Comparison of ENCODE assay signal across 7 mouse cellular contexts in genomic region chrX:75130467-75131160, GRCm38 (mm10). TPM values are rescaled to one million over a fixed set of nuclear protein-coding genes. Genes with fewer than 3 reads are reported as not detected.
A peak's percentile ranks its signal among the peaks of the same experiment; 100 is the strongest.
DNase-seq lines count a peak whose midpoint lies in the region; ATAC-seq lines count a peak whose summit lies in the region.

Gene Mpp1, minus strand, starts transcription at chrX:75131016.

- peak within 1 kb of the TSS; percentile 59 for H3K9ac ChIP-seq in embryonic facial prominence, embryonic 12.5 days
- peak within 1 kb of the TSS; percentile 57 for H3K9ac ChIP-seq in limb, embryonic 11.5 days (ENCODE audit: low read length)
- peak within 1 kb of the TSS; percentile 56; the same call in 1 of the 2 replicates for H3K9ac ChIP-seq in midbrain, embryonic 14.5 days (replicated peaks; ENCODE audit: low read length)

- H3K27ac ChIP-seq in embryonic facial prominence, embryonic 12.5 days: 0 out of 2 replicates have a peak within 1 kb of the TSS, but pooled peaks have one; percentile 50
- H3K27ac ChIP-seq in limb, embryonic 11.5 days (replicated peaks; ENCODE audit: low read depth, low read length): no peak within 1 kb of the TSS
- H3K27ac ChIP-seq in midbrain, embryonic 14.5 days (replicated peaks; ENCODE audit: low read depth, low read length): no peak within 1 kb of the TSS

- H3K4me3 ChIP-seq in embryonic facial prominence, embryonic 12.5 days: peak within 1 kb of the TSS; percentile 50
- peak within 1 kb of the TSS; percentile 41 for H3K4me3 ChIP-seq in limb, embryonic 11.5 days (ENCODE audit: low read depth, low read length)
- H3K4me3 ChIP-seq in midbrain, embryonic 14.5 days (replicated peaks; ENCODE audit: low read depth, low read length): peak within 1 kb of the TSS; percentile 43

- peak; percentile 98 for ATAC-seq in embryonic facial prominence, embryonic 12.5 days (ENCODE audit: insufficient number of reproducible peaks, insufficient read depth, low FRiP score, low TSS enrichment)
- peak; percentile 97 for ATAC-seq in limb, embryonic 11.5 days (ENCODE audit: insufficient number of reproducible peaks, low FRiP score, low TSS enrichment, low read depth)
- ATAC-seq in midbrain, embryonic 14.5 days (ENCODE audit: low FRiP score, low TSS enrichment): peak; percentile 98

- no peaks in the 10 kb centered on the region for H3K27me3 ChIP-seq in embryonic facial prominence, embryonic 12.5 days
- no peaks in the 10 kb centered on the region for H3K27me3 ChIP-seq in limb, embryonic 11.5 days (ENCODE audit: control insufficient read depth, insufficient read depth, low read length)
- no peaks in the 10 kb centered on the region for H3K27me3 ChIP-seq in midbrain, embryonic 14.5 days (ENCODE audit: control insufficient read depth, insufficient read depth, low read length)

- H3K9me3 ChIP-seq in embryonic facial prominence, embryonic 12.5 days: no peaks in the 10 kb centered on the region
- H3K9me3 ChIP-seq in limb, embryonic 11.5 days (ENCODE audit: control insufficient read depth, low read length): no peaks in the 10 kb centered on the region
- no peaks in the 10 kb centered on the region for H3K9me3 ChIP-seq in midbrain, embryonic 14.5 days (ENCODE audit: control insufficient read depth, low read length)

- H3K36me3 ChIP-seq in embryonic facial prominence, embryonic 12.5 days: no peaks in the 10 kb centered on the region
- H3K36me3 ChIP-seq in limb, embryonic 11.5 days (ENCODE audit: control insufficient read depth, insufficient read depth, low read length): no peaks in the 10 kb centered on the region
- no peaks in the 10 kb centered on the region for H3K36me3 ChIP-seq in midbrain, embryonic 14.5 days (ENCODE audit: control insufficient read depth, insufficient read depth, low read length)

- H3K4me1 ChIP-seq in embryonic facial prominence, embryonic 12.5 days: no peaks in the 10 kb centered on the region
- no peaks in the 10 kb centered on the region for H3K4me1 ChIP-seq in limb, embryonic 11.5 days (ENCODE audit: control insufficient read depth, insufficient read depth, low read length)
- no peaks in the 10 kb centered on the region for H3K4me1 ChIP-seq in midbrain, embryonic 14.5 days (ENCODE audit: control insufficient read depth, insufficient read depth, low read length)

- WGBS in embryonic facial prominence, embryonic 12.5 days: 18% methylated on average over 34 of the region's 36 CpGs
- WGBS in limb, embryonic 11.5 days: 19% methylated on average over 36 of the region's 36 CpGs
- 17% methylated on average over 36 of the region's 36 CpGs for WGBS in midbrain, embryonic 14.5 days

- peak; percentile 78 for DNase-seq in adrenal gland, postnatal 25 days
- DNase-seq in heart, adult 11 months: peak; percentile 99
- peak; percentile 84 for DNase-seq in kidney, adult 18-20 months
- peak; percentile 80 for DNase-seq in limb, embryonic 11.5 days (ENCODE audit: low spot score)
- peak; percentile 85 for DNase-seq in midbrain, embryonic 14.5 days
- DNase-seq in spleen, adult 18-20 months: peak; percentile 65 to 71

- peak within 1 kb of the TSS; percentile 50 for H3K4me2 ChIP-seq in embryonic facial prominence, embryonic 12.5 days (replicated peaks)
- H3K4me2 ChIP-seq in limb, embryonic 11.5 days (ENCODE audit: low read depth, severe bottlenecking): peak within 1 kb of the TSS; percentile 42
- H3K4me2 ChIP-seq in midbrain, embryonic 14.5 days (ENCODE audit: low read length): peak within 1 kb of the TSS; percentile 56

RNA-seq across cellular contexts. Expression of gene Mpp1, which starts in this region (rescaled TPM):
- 29.0 and 40.7 TPM in 2 replicates for total RNA-seq in adrenal gland, postnatal 25 days (2021)
- polyA plus RNA-seq in embryonic facial prominence, embryonic 12.5 days (2016; fragmentation: Nextera tagmentation; extraction: Ambion mirVana): 39.7 and 40.7 TPM in 2 replicates
- polyA plus RNA-seq in limb, embryonic 11.5 days (2014; fragmentation: Nextera tagmentation; extraction: Ambion mirVana): 28.7 and 30.5 TPM in 2 replicates
- polyA plus RNA-seq in midbrain, embryonic 14.5 days (2014; fragmentation: Nextera tagmentation; extraction: Ambion mirVana): 12.9 and 20.4 TPM in 2 replicates
